Mouse (Mus musculus): ENCODE results near the gene Nmur1.

DNA sequence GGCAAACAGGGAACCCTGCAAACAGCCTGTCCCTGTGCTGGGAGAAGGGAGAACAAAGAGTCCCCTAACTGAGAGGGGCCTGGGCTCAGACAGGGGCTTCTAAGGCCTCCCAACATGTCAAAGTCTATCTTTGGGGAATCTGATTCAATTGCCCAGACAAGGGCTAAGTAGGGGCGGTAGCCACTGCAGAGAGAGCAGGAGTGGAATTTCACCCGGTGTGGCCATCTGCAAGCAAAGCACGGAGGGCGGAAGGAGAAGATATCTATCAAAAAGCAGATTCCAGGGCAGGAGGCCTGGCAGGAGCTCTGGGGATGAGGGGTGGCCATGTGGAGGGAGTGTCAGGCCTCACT, 38.8 kb upstream of the Nmur1 start:
- no peak for TF ChIP-seq GATA1 (IDR thresholded peaks at IDR 0.05; ENCODE audit: borderline replicate concordance, low read length)
- TF ChIP-seq FLI1 (IDR thresholded peaks at IDR 0.05; ENCODE audit: low read length): no peak

Data from megakaryocyte, embryonic 14.5 days (primary cell).